Mouse (Mus musculus): ENCODE results near the gene Cd24a. TPM values are rescaled to one million over a fixed set of nuclear protein-coding genes. Genes with fewer than 3 reads are reported as not detected.
A peak's percentile ranks its signal among the peaks of the same experiment; 100 is the strongest.

Cd24a gene
- polyA plus RNA-seq, 1 experiment = 42.8 TPM

DNA sequence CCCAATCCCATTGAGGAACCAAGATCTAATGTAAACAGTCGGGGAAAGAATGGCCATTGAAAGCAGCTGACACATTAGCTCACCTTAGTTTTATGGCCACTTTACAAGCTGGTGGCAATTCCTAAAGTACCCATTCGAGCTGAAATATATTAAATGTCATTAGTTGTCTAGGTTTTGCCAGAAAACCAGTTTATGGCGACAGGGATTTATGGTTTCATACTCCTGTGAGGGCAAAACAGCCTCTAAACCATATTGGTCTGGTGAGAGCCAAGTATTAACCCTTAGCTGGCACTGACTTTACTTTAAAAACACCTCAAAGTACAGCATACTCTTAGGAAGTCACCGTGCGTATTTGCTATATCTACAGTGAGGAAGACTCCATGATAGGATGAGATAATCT is 46.3 kb downstream of the Cd24a start:
- no peak for DNase-seq (ENCODE audit: extremely low spot score in 1 of 2, low spot score in 1 of 2)

DNA sequence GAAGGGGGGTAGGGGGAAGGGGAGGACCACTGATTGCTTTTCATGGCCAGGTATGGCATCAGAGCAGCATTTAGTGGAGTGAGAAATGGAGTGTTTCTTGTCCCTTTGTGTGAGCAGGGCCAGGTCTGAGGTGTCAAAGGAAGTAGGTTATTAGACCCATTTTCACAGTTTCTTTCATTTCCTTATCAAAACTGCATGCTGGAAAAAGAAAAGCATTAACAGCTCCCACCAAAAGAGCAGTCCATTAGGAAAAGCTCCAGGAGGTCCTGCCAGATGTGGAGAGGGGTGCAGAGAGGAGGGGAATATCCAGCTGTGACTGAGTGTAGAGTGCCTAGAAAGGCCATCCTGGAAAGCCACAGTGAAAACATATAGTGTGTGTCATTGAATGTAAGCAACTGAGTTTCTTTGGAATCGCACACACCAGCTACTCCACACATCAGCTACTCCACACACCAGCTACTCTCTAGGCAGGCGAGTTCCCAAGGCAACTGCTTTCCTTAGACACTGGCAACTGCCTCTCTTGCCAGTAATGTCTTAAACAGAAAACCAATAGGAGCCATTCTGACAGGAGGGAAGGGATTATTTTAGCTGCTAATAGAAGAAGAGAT is 46.8 kb downstream of the Cd24a start:
- DNase-seq (ENCODE audit: extremely low spot score in 1 of 2, low spot score in 1 of 2) = no peak

DNA sequence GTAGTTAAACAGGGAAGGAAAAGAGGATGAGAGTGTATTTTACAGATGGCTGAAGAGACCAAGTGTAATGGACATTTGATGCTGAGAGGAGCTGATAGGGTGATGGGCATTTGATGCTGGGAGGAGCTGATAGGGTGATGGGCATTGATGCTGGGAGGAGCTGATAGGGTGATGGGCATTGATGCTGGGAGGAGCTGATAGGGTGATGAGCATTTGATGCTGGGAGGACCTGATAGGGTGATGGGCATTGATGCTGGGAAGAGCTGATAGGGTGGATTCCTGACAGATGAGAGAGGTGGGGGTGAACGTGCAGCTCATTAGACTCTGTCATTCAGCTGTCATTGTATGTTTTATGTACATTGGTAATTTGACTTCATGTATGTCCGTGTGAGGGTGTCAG is 47.5 kb downstream of the Cd24a start:
- DNase-seq (ENCODE audit: extremely low spot score in 1 of 2, low spot score in 1 of 2) = no peak

DNA sequence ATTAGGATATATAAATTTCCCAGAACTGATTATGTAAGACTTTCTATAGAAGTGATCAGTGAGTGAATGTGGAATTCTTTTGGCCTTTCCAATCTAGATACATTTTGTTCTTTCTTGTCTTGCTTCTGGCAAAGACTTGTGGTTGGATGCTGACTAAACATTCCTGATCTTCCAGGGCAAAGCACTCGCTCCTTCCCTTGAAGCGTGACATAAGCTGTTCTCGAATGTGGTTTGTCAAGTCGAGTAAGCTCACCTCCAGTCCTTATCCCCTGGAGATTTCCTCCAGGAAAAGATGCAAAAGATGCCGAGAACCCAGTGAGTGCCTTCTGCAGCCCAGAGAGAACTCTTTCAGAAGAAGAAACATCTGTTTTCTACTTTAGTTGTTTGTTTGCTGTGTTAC is 51.1 kb downstream of the Cd24a start:
- no peak for DNase-seq (ENCODE audit: extremely low spot score in 1 of 2, low spot score in 1 of 2)

DNA sequence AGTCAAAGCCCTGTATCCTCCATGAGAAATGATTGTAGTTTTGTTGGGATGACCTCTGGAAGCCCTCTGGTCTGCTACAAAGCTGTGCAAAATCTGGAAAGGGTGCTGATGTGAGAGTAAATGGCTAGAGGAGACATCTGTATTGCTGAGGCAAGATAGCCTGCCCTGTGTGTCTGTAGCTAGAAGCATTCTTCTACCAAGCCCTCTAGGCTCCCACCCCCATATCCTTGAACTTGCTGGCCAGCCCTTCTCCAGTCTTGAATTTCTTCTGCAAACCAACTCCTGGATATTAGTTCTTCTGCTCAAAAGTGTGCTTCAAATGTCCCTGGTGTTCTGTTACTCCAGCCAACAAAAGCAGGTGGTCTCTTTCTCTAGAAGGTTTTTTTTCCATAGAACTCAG is 51.8 kb downstream of the Cd24a start:
- no peak for DNase-seq (ENCODE audit: extremely low spot score in 1 of 2, low spot score in 1 of 2)

DNA sequence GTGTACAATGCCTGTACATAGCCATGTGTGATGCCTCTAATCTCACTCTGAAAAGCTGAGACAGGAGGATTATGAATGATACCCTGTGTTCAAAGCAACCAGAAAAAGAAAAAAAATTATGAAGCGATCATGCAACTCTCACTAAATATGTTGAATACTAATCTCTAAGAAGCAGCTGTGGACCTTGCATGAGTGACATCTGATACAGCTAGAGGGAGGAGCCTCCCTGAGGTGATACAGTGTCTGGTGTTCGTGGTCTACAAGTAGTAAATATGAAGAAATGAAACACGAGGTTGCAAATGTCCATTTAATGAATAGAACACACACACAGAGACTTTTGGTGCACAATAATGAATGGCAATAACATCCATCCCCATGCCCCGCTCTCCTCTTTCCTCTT is 52.5 kb downstream of the Cd24a start:
- no peak for DNase-seq (ENCODE audit: extremely low spot score in 1 of 2, low spot score in 1 of 2)

DNA sequence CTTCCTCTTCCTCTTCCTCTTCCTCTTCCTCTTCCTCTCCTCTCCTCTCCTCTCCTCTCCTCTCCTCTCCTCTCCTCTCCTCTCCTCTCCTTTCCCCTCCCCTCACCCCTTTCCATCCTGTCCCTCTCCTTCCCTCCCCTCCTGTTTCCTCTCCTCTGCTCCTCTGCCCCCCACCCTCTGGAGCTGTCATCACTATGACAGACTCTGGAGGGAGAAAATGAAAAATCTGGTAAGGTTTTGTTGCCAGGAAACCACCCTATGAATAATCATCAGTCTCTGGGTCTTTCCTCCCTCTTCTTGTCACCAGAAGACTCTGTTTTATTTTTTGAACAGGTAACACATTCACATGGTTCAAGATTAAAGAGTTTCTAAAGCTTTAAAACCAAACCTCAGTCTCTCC is 53.0 kb downstream of the Cd24a start:
- DNase-seq (ENCODE audit: extremely low spot score in 1 of 2, low spot score in 1 of 2) = peak in 1 of 2 experiments; percentile 25

DNA sequence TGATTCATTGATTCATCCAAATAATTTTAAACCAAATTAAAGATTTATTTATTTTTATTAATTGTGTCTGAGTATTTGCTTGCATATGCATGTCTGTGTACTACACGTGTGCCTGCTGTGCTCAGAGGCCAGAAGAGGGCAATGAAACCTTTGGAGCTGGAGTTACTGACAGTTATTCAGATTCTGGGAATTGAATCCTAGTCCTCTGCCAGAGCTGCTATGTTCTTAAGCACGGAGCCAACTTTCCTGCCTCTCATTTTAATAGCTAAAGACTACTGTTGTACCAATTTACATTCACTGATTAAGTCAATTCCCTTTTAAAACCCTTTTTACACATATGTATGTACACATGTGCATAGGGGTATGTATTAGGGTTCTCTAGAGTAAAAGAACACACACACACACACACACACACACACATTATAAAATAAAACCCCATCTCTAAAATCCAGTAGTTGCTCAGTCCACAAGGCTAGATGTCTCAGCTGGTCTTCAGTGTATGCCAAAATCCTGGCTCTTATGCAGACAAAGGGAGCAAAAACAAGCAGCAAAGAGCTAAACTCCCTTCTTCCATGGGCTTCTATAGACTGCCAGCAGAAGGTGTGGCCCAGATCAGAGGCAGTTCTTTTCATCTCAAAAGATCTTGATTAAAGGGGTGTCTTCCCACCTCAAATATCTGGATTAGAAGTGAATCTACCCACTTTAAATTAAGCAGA is 53.7 kb downstream of the Cd24a start:
- no peak for DNase-seq (ENCODE audit: extremely low spot score in 1 of 2, low spot score in 1 of 2)

DNA sequence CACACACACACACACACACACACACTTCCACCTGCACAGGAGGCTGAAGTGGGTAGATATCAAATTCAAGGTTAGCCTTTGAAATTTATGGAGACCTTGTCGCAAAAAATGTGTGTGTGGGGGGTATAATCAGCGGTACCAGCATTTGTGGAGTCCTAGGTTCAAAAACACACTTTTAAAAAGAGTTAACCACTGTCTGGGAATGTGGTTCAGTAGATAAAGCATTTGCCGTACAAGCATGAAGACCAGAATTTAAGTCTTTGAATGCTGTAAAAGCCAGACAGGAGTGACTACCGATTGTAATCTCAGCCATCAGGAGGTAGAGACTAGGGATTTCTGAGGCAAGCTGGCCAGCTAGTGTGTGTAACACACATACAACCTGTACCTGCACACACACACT is 55.0 kb downstream of the Cd24a start:
- no peak for DNase-seq (ENCODE audit: extremely low spot score in 1 of 2, low spot score in 1 of 2)

Other genes with a start within 250 kb of the Cd24a start
- gene Bend3, start 99.5 kb upstream of the Cd24a start, polyA plus RNA-seq (2012; rRNA removed) = 4.6 and 5.0 TPM in 2 replicates
- 15.4 and 24.6 TPM in 2 replicates for gene Gm9803, start 54.2 kb upstream of the Cd24a start, polyA plus RNA-seq (2012; rRNA removed)
- 40.7 and 46.0 TPM in 2 replicates for gene 1700021F05Rik, start 37.3 kb upstream of the Cd24a start, polyA plus RNA-seq (2012; rRNA removed)